Mouse (Mus musculus) limb, embryonic 12.5 days (tissue): ENCODE data around the gene Utf1. TPM values are rescaled to one million over a fixed set of nuclear protein-coding genes. Genes with fewer than 3 reads are reported as not detected.

Experiments used
- ATAC-seq: fragments of 200-750 bp; cut with Nextera tagmentation; 2 replicates; pipeline ENCODE4 v1.8.0; 2017; ENCODE audit warnings: low read depth, moderate TSS enrichment; ENCODE audit not compliant: insufficient number of reproducible peaks, insufficient read depth, low FRiP score, low TSS enrichment
- H3K27ac ChIP-seq: fragments of 300-500 bp; sonication (generic); 2 replicates; pipeline ENCODE4 v1.5.1; 2016; ENCODE audit warnings: mild to moderate bottlenecking, moderate library complexity
- H3K27me3 ChIP-seq: fragments of 300-500 bp; sonication (generic); 2 replicates; pipeline ENCODE4 v1.6.1; 2016; ENCODE audit warnings: mild to moderate bottlenecking, moderate library complexity
- H3K36me3 ChIP-seq: fragments of 300-500 bp; sonication (generic); 2 replicates; pipeline ENCODE4 v1.6.1; 2016; ENCODE audit warnings: mild to moderate bottlenecking, moderate library complexity
- H3K4me1 ChIP-seq: fragments of 300-500 bp; sonication (generic); replicated peaks from 2 replicates; pipeline ENCODE4 v1.6.1; 2016
- H3K4me2 ChIP-seq: fragments of 300-500 bp; sonication (generic); 2 replicates; pipeline ENCODE4 v1.6.1; 2016; ENCODE audit warnings: mild to moderate bottlenecking, moderate library complexity
- H3K4me3 ChIP-seq: fragments of 300-500 bp; sonication (generic); replicated peaks from 2 replicates; pipeline ENCODE4 v1.5.1; 2016; ENCODE audit warnings: mild to moderate bottlenecking
- H3K9ac ChIP-seq: fragments of 300-500 bp; sonication (generic); replicated peaks from 2 replicates; pipeline ENCODE4 v1.6.1; 2016; ENCODE audit warnings: mild to moderate bottlenecking, moderate library complexity
- H3K9me3 ChIP-seq: fragments of 300-500 bp; sonication (generic); 2 replicates; pipeline ENCODE4 v1.6.1; 2016; ENCODE audit warnings: mild to moderate bottlenecking, moderate library complexity
- WGBS: fragments of 180-500 bp; shearing (Covaris S2); methylation state at CpG from one replicate; pipeline ENCODE4 v1.1.7; 2016; 5-methylcytosine and 5-hydroxymethylcytosine counted together
- polyA plus RNA-seq: library from polyadenylated mRNA; unstranded; fragments of >200 nt; fragmentation: Nextera tagmentation; extraction: Ambion mirVana; gene quantifications from 2 replicates; pipeline ENCODE4 v1.2.1, GENCODE M21; 2016

Utf1 gene
- polyA plus RNA-seq, 1 experiment from 2014 or later = 0.34 TPM

DNA sequence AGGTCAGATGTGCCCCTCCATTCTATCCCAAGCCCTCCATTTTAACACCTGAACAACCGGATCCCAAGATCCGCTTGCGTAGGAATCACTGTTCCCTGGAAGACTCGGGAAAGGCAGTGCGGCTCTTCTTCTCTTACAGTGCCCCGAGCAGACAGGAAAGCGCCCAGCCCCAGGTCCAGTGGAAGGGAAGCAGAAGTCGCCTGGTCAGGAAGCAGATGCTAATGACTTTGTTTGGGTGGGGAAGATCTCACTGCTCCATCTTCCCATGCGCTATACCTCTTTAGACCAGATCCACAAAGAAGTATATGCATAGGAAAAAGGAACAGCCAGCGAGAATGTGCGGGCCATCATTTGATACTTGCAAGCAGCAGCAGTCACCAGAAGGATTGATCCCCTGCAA, 13.8 kb downstream of the Utf1 start:
- no peaks in the 10 kb centered on the region for H3K4me1 ChIP-seq
- no peak for ATAC-seq
- H3K4me2 ChIP-seq = no peak overlapping the region
- no peak overlapping the region for H3K9ac ChIP-seq
- no peaks in the 10 kb centered on the region for H3K9me3 ChIP-seq
- no peaks in the 10 kb centered on the region for H3K36me3 ChIP-seq
- H3K27ac ChIP-seq = no peak overlapping the region
- 49% methylated on average over 11 of the region's 11 CpGs for WGBS
- no peak overlapping the region for H3K4me3 ChIP-seq
- H3K27me3 ChIP-seq = peaks cover 49% of the 10 kb centered on the region

DNA sequence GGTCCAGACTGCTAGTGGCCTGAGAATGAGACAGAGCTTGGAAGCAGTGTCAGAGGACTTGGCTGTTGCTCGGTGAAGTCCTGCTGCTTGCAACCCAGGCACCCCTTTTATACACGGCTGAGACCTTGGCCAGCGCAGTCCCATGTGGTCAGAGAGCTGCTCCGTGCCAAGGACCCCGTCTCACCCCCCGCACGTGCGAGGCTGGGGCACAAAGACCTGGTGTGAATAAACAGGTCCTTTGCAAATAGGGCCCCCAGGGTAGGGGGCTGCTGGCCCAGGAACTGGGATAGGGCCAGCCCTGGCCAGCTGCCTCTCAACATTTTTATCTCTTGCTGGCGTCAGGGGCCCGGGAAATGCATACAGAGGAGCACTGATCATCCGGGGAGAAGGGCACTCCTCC, 14.4 kb downstream of the Utf1 start:
- no peak overlapping the region for H3K4me3 ChIP-seq
- no peaks in the 10 kb centered on the region for H3K4me1 ChIP-seq
- H3K9ac ChIP-seq = no peak overlapping the region
- no peaks in the 10 kb centered on the region for H3K36me3 ChIP-seq
- no peak for ATAC-seq
- no peaks in the 10 kb centered on the region for H3K9me3 ChIP-seq
- H3K27me3 ChIP-seq = peaks cover 46% of the 10 kb centered on the region
- no peak overlapping the region for H3K27ac ChIP-seq
- no peak overlapping the region for H3K4me2 ChIP-seq
- 34% methylated on average over 11 of the region's 11 CpGs for WGBS

DNA sequence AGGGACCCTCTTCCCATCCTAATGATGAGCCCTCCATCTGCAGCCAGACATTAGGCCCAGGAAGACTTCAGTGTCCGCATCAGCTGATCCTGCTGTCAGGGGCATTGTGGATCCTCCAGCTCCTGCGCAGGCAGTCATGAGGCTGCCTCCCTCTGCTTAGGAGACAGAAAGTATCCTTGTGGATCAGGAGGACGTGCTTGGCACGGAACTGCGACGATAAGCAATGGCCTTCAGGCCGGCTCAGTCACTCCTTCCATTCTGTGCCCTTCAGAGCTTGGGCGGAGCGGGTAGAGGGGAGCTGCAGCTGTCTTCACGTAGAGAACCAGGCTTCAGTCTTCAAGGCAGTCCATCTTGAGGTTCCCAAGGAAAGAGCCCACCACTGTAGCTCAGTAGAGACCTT, 17.6 kb downstream of the Utf1 start:
- Histone ChIP-seq H3K4me3 (no peak overlapping the region), H3K9ac (no peak overlapping the region), H3K27ac (no peak overlapping the region), H3K9me3 (no peaks in the 10 kb centered on the region), H3K27me3 (peaks cover 28% of the 10 kb centered on the region), H3K4me2 (no peak overlapping the region), H3K4me1 (no peaks in the 10 kb centered on the region), H3K36me3 (no peaks in the 10 kb centered on the region)
- 85% methylated on average over 10 of the region's 10 CpGs for WGBS
- ATAC-seq = no peak

DNA sequence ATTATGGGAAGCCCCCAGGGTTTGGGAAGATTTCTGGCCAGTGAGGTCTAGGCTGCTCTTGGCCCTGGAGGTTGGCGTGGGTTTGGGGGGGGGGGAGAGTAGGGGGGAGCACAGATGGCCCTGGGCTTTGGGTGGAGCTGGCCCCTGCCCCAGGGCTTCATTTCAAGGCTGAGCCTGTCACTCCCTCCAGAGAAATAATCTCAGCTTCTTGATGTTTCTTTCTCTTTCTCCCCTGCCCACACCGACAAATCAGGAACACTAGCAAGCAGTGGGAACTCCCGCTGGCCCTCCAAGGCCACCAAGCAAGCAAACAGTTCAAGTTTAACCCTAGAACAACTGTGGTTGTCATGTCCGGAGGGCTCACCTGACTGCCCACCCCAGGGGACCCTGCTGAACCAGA, 20.2 kb downstream of the Utf1 start:
- WGBS = 57% methylated on average over 4 of the region's 4 CpGs
- Histone ChIP-seq H3K4me2 (no peak overlapping the region), H3K9me3 (no peaks in the 10 kb centered on the region), H3K4me1 (peaks cover 4% of the 10 kb centered on the region; the same call in 1 of the 2 replicates), H3K36me3 (no peaks in the 10 kb centered on the region), H3K9ac (no peak overlapping the region), H3K27me3 (peaks cover 11% of the 10 kb centered on the region), H3K27ac (no peak overlapping the region), H3K4me3 (no peak overlapping the region)
- no peak for ATAC-seq

DNA sequence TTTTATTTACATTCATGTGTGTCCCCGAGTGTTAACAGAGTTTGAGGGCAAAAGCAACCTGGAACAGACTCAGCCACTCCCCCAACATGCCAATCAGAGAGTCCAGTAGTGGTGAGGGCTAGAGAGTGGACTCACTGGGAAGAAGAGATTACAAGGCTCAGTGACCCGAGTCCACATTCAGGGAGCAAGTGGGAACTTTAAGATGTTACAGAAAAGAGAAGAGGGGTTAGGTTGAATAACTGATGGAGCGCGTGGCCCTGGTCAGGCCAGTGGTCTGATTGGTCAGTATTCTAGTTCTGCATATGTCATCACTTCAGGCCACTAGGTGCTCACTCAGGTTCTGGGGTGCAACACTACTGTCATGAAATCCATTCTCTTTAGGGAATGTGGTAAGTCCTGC, 23.6 kb downstream of the Utf1 start:
- Histone ChIP-seq H3K27ac (no peak overlapping the region), H3K27me3 (0 out of 2 replicates have a peak, but pooled peaks cover 3% of the 10 kb centered on the region), H3K9ac (no peak overlapping the region), H3K4me3 (no peak overlapping the region), H3K36me3 (no peaks in the 10 kb centered on the region), H3K9me3 (no peaks in the 10 kb centered on the region), H3K4me2 (no peak overlapping the region), H3K4me1 (peaks cover 4% of the 10 kb centered on the region; the same call in 1 of the 2 replicates)
- ATAC-seq = no peak
- 36% methylated on average over 4 of the region's 4 CpGs for WGBS

DNA sequence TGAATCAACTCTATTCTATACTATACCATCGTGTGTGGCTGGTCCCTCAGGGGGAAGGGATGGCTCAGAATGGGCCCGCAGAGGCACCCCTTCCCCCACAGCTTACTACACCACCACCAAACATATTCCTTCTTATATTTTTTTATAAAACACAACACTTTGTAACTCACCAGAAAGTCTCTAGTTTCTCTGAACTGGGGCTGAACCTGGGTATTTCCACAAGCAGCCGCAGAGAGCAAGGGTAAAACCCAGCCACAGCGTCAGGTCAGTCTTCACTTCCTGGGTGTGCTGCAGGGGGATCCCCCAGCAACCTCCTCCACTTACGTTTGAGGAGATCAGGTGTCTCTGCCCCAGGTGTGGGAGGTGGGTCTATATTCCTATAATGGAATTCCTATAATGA, 24.8 kb downstream of the Utf1 start:
- H3K27me3 ChIP-seq = 0 out of 2 replicates have a peak, but pooled peaks cover 3% of the 10 kb centered on the region
- no peaks in the 10 kb centered on the region for H3K9me3 ChIP-seq
- H3K27ac ChIP-seq = no peak overlapping the region
- no peak overlapping the region for H3K9ac ChIP-seq
- no peaks in the 10 kb centered on the region for H3K36me3 ChIP-seq
- 60% methylated on average over 5 of the region's 5 CpGs for WGBS
- no peak for ATAC-seq
- H3K4me2 ChIP-seq = no peak overlapping the region
- peaks cover 4% of the 10 kb centered on the region; the same call in 1 of the 2 replicates for H3K4me1 ChIP-seq
- no peak overlapping the region for H3K4me3 ChIP-seq

DNA sequence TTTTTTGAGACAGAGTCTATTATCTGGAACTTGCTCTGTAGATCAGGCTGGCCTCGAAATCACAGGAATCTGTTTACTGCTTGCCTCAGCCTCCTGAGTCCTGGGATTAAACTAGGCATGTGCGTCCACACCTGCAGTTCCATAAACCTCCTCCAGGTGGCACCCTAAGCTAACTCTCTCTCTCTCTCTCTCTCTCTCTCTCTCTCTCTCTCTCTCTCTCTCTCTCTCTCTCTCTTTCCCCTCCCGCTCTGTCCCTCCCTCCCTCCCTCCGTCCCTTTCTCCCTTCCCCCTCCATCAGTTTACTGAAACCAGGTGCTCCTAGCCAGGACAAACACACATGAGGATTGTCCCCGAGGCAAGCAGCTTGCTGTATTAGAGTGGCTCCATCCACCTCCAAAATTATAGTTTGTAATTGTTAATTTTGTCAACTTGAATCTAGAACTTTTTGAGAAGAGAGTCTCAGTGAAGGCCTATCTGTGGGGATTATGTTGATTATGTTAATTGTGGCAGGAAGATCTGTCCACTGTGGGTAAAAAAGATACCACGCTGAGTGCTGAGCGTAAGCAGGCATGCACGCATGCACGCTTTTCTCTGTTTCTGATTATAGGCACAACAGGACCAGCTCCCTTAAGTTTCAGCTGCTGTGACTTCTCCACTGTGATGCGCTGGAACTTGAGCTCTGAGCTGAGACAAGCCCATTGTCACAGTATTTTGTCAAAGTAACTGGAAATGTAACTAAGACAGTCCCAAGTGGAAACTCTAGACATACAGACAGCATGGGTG, 25.9 kb downstream of the Utf1 start:
- 30% methylated on average over 9 of the region's 10 CpGs for WGBS
- Histone ChIP-seq H3K9ac (no peak overlapping the region), H3K36me3 (no peaks in the 10 kb centered on the region), H3K27me3 (0 out of 2 replicates have a peak, but pooled peaks cover 3% of the 10 kb centered on the region), H3K4me1 (peaks cover 4% of the 10 kb centered on the region; the same call in 1 of the 2 replicates), H3K4me2 (no peak overlapping the region), H3K4me3 (no peak overlapping the region), H3K27ac (no peak overlapping the region), H3K9me3 (no peaks in the 10 kb centered on the region)
- ATAC-seq = no peak

DNA sequence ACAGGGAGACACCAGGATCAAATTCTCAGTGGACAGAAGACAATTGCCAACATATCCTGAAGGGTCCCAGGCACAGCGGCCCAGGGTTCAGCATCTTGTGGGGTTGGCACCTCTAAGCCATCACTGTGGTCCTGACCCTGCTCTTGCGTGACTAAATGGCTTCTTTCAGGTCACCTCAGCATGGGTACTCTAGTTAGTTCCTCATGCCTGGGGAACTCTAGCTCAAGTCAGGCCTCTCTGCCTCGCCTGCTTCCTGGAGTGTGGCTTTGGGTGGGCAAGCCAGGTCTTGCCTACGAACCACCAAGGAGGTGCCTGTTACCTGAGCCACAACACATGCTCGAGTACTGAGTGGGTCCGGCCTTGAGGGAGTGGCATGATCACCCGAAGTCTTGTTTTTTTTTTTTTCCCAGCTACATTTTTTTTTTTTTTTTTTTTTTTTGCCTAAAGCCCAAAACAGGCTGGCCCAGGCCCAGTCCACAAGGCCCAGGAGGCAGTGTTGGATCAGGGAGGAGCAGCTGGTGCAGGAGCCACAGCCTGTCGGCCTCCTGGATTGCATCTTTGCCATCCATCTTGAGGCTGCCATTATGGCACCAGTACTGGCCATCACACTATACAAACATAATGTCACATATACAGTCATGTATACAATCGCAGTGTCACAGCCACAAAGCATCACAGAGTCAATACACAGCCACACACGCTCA, 26.8 kb downstream of the Utf1 start:
- 84% methylated on average over 10 of the region's 10 CpGs for WGBS
- Histone ChIP-seq H3K9me3 (no peaks in the 10 kb centered on the region), H3K4me2 (no peak overlapping the region), H3K36me3 (no peaks in the 10 kb centered on the region), H3K4me1 (peaks cover 4% of the 10 kb centered on the region; the same call in 1 of the 2 replicates), H3K27ac (no peak overlapping the region), H3K4me3 (no peak overlapping the region), H3K27me3 (0 out of 2 replicates have a peak, but pooled peaks cover 3% of the 10 kb centered on the region), H3K9ac (no peak overlapping the region)
- ATAC-seq = no peak

DNA sequence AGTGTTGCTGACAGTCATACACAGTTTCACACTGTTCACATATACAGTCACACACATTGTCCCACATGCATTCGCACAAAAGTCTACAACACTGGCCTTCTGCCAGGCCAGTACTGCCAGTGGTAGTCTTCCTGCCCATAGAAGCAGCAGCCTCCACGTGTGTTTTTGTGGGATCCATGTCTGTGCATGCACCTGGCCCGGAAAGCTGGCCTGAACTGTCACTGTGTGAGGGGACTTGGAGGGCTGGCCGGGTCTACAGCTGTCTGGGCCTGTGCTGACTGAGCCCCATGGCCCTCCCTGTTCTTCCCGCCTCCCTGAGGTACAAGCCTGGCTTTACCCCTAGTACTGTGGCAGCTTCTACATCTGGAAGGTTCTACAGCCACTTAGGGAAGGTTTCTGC, 27.4 kb downstream of the Utf1 start:
- H3K9ac ChIP-seq = no peak overlapping the region
- 0 out of 2 replicates have a peak, but pooled peaks cover 3% of the 10 kb centered on the region for H3K27me3 ChIP-seq
- peaks cover 4% of the 10 kb centered on the region; the same call in 1 of the 2 replicates for H3K4me1 ChIP-seq
- H3K36me3 ChIP-seq = no peaks in the 10 kb centered on the region
- no peak overlapping the region for H3K27ac ChIP-seq
- ATAC-seq = no peak; the same call in 1 of the 2 replicates
- no peak overlapping the region for H3K4me3 ChIP-seq
- H3K4me2 ChIP-seq = no peak overlapping the region
- H3K9me3 ChIP-seq = no peaks in the 10 kb centered on the region
- 78% methylated on average over 5 of the region's 5 CpGs for WGBS

DNA sequence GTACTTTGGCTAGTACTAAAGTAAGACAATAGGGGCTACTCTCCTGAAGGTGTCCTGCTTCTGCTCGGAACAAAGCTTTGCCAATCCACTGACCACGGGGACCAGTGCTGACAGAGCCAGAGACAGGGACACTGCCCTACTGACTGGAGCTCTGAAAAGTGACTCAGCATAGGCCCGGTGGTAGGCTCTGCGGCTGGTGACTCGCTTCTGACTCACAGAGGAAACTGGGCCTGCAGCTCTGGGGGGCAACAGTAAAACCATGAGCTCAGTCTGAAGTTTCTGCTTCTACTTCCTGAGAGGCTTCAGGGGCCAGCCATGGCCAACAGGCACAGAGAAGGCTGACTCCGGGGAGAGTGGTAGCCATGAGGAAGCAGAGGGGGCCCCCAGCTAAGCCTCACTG, 27.8 kb downstream of the Utf1 start:
- Histone ChIP-seq H3K4me2 (no peak overlapping the region), H3K4me1 (peaks cover 4% of the 10 kb centered on the region; the same call in 1 of the 2 replicates), H3K36me3 (no peaks in the 10 kb centered on the region), H3K27ac (no peak overlapping the region), H3K9ac (no peak overlapping the region), H3K4me3 (no peak overlapping the region), H3K9me3 (no peaks in the 10 kb centered on the region), H3K27me3 (0 out of 2 replicates have a peak, but pooled peaks cover 3% of the 10 kb centered on the region)
- WGBS = 81% methylated on average over 6 of the region's 6 CpGs
- no peak; the same call in 1 of the 2 replicates for ATAC-seq

DNA sequence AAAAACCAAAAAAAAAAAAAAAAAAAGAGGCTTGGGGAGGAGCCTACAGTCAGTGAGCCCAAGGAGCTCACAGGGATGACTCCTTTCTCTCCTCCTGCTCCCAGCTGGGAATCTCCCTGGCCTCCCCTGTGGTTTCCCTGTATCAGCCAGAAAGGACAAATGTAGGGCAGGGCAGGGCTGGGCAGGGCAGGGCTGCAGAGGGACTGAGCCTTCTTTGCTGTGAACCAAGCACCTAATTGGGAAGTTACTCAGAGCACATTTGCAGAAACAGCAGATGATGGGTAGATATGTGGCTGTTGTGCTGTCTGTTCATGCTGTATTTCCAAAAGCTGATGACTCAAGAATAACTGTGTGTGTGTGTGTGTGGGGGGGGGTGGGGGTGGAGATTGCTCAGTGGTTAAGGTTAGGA, 29.3 kb downstream of the Utf1 start:
- H3K9ac ChIP-seq = no peak overlapping the region

More for the DNA sequence above, 29.3 kb downstream of the Utf1 start:
- Histone ChIP-seq H3K27me3 (0 out of 2 replicates have a peak, but pooled peaks cover 3% of the 10 kb centered on the region), H3K4me2 (no peak overlapping the region), H3K4me1 (no peaks in the 10 kb centered on the region; the same call in 1 of the 2 replicates), H3K9me3 (no peaks in the 10 kb centered on the region), H3K4me3 (no peak overlapping the region), H3K27ac (no peak overlapping the region), H3K36me3 (no peaks in the 10 kb centered on the region)
- no peak for ATAC-seq
